Mouse (Mus musculus): ENCODE data around the gene Armc5.

Gene Armc5

GRCm38 (mm10) chr7:128236856-128237592, at the start of gene Armc5:
Armc5 (plus strand) TSS chr7:128237342.
- peak; percentile 93 to 95 for DNase-seq

DNA sequence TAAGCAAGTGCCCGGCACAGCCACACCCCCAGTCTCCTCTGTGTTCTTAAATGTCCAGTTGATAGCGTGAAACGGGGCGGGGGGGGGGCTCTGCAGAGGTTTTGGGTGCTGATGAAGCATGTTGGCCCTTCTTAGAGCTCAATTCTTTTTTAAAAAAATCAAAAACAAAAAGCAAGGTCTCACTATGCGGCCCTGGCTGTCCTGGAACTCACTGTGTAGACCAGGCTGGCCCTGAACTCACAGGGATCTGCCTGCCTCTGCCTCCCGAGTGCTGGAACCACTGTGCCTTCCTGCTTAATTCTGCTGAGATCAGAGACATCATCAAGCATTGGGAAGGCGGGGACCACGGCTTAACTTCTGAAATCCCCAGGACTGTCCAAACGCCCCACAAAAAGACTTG, 35.5 kb upstream of the Armc5 start:
- DNase-seq = no peak

- DNase-seq = no peak
These were observed 34.1 kb upstream of the Armc5 start for GRCm38 (mm10) chr7:128203071-128203470.

- DNase-seq = no peak
These were observed 33.0 kb upstream of the Armc5 start for GRCm38 (mm10) chr7:128204179-128204578.

DNA sequence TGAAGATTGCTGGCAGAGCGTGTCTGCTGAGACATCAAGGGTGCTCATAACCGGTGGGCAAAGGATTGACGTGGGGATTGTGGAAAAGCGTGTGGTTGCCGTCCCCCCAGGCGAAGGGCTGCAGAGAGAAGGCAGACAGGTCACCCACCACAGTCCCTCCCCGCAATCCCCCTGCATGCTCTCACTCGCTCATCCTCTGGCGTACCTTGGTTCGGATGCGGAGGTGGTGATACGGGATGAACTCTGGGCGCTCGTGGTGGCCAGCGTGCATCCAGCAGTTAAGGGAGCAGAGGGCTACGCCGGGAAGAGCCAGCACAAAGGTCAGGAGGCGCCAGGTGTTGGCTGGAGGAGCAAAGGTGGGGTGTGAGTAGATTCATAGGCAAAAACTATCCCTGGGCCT, 31.4 kb upstream of the Armc5 start:
- no peak for DNase-seq

DNA sequence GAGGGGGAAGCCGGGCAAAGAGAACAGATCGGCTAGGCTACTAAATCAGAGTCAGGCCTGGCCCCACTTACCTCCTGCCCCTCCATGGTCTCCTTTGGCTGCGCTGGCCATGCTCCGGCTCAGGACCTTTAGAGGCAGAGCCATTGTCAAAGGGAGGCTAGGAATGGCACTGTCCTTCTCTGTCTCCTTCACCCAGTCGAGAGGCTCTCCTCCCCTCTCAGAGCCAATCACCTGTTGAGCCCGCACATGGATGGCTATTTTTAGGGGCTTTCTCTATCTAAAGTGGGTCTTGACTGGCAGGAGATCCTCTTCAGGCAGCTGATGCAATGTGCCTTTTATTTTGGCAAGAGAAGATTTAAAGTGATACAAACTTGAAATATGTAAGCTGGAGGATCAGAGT, 31.0 kb upstream of the Armc5 start, which contains the start of gene Cox6a2:
Gene Cox6a2, minus strand, starts transcription at position 236 of the 400 bp plus-strand sequence.
- DNase-seq = peak in 1 of 2 experiments; percentile 13

- peak; percentile 80 to 86 for DNase-seq
These were observed 29.0 kb upstream of the Armc5 start for GRCm38 (mm10) chr7:128208187-128208586.

GRCm38 (mm10) chr7:128209826-128210225, 27.3 kb upstream of the Armc5 start:
- DNase-seq = no peak

- no peak for DNase-seq
These were observed 17.2 kb upstream of the Armc5 start for GRCm38 (mm10) chr7:128219952-128220351.

GRCm38 (mm10) chr7:128220936-128221335, 16.2 kb upstream of the Armc5 start:
- no peak for DNase-seq

GRCm38 (mm10) chr7:128231741-128232140, 5.4 kb upstream of the Armc5 start:
- DNase-seq = no peak

- DNase-seq = no peak
These were observed 2.3 kb upstream of the Armc5 start for GRCm38 (mm10) chr7:128234796-128235195.

GRCm38 (mm10) chr7:128235481-128235880, 1.7 kb upstream of the Armc5 start:
- no peak for DNase-seq

- peak; percentile 14 to 22 for DNase-seq
These were observed 716 bp upstream of the Armc5 start for GRCm38 (mm10) chr7:128236426-128236825.

DNA sequence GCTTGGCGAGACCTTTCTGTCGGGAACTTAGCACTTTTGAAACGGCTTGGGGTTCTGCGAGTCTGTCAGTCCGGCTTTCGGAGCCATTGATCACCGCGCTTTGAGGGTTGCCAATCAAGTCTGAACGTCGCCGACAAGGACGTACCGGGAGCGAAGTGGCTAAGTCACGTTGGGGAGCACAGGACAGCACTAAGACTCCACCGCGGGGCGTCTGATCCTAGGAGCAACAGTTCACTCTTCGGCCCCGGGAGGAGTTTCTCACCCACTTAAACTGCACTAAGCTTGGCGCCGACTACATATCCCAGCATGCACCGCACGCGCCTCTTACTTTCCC, 418 bp downstream of the Armc5 start:
- DNase-seq = no peak

GRCm38 (mm10) chr7:128237927-128238778, 1.0 kb downstream of the Armc5 start, which contains the start of gene 9130023H24Rik:
9130023H24Rik (minus strand) TSS chr7:128238031.
- DNase-seq = peak; percentile 100

GRCm38 (mm10) chr7:128238991-128239390, 1.8 kb downstream of the Armc5 start:
- peak; percentile 34 to 61 for DNase-seq

DNA sequence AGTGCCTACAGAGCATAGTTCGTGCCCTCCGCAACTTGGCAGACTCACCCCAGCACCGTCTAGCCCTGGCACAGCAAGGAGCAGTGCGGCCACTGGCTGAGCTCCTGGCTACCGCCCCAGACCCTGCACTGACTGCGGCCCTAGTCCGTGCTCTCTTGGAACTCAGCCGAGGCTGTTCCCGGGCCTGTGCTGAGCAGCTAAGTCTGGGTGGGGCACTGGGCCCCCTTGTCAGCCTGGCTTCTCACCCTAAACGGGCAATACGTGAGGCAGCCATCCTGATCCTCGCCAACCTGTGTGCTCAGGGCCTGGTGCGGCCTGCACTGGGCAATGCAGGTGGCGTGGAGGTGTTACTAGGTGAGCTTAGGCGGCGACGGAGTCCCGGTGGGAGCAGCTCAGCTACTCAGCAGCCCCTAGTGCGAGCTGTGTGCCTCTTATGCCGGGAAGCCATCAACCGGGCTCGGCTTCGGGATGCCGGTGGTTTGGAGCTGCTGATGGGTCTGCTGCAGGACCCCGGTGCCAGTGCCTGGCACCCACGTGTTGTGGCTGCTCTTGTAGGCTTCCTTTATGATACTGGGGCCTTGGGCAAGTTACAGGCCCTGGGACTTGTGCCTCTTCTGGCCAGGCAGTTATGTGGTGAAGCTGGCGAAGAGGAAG, 3.1 kb downstream of the Armc5 start:
- peak; percentile 43 to 67 for DNase-seq

GRCm38 (mm10) chr7:128242331-128242730, 5.2 kb downstream of the Armc5 start:
- no peak for DNase-seq

GRCm38 (mm10) chr7:128243921-128244320, 6.8 kb downstream of the Armc5 start:
- DNase-seq = no peak

DNA sequence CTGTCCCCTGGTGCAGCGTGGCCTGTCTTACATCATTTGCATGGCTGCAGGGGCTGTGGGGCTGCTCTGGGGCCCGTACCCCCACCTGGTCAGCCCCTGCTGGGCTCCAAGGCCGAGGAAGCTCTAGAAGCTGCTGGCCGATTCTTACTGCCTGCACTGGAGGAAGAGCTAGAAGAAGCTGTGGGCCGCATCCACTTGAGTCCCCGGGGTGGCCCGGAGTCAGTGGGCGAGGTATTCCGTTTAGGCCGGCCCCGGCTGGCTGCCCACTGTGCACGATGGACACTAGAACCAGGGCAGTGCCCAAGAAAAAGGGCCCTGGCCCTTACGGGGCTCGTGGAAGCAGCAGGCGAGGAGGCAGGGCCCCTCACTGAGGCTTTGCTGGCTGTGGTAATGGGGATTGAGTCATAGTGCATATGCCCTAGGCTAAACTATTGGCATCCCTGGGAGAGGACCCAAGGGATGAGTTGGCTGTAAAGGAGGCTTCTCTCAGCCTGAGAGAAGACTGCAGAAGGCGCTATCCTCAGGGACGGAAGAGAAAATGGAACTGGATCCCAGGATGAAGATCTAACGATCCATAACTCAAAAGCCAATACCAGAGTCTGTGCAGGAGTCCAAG, 7.4 kb downstream of the Armc5 start:
- DNase-seq = no peak

GRCm38 (mm10) chr7:128245547-128245946, 8.4 kb downstream of the Armc5 start:
- DNase-seq = no peak

All from cerebellum, postnatal 10 days (tissue).